In genomic region chr4:82496383-82496782, GRCm38 (mm10) we compare ENCODE assay signal across 14 mouse cellular contexts.
DNase-seq lines count a peak whose midpoint lies in the region; ATAC-seq and TF ChIP-seq lines count a peak whose summit lies in the region.
"Had no signal": no experiment of that assay in that cellular context is flagged by ENCODE, and none has a peak within 500 bp of the region (broad histone marks: within the 10 kb centered on the region; RNA-seq: fewer than 3 reads in every experiment).

No protein-coding gene starts in this region.

- H3K4me2 ChIP-seq in heart, embryonic 13.5 days: 0 out of 2 replicates have a peak overlapping the region, but pooled peaks have one; percentile 12
- H3K4me2 ChIP-seq in lung, embryonic 14.5 days: peak overlapping the region; percentile 95
- peak overlapping the region; percentile 85 for H3K4me2 ChIP-seq in forebrain, embryonic 14.5 days (ENCODE audit: low read length)
- H3K4me2 ChIP-seq in midbrain, embryonic 16.5 days (ENCODE audit: low read length): peak overlapping the region; percentile 39

- H3K9ac ChIP-seq in heart, embryonic 13.5 days: no peak overlapping the region
- 0 out of 2 replicates have a peak overlapping the region, but pooled peaks have one; percentile 27 for H3K9ac ChIP-seq in lung, embryonic 14.5 days
- H3K9ac ChIP-seq in forebrain, embryonic 14.5 days (ENCODE audit: low read length): peak overlapping the region; percentile 98
- no peak overlapping the region for H3K9ac ChIP-seq in midbrain, embryonic 16.5 days (ENCODE audit: low read depth, low read length)

- peaks cover 96% of the 10 kb centered on the region for H3K4me1 ChIP-seq in heart, embryonic 13.5 days
- peaks cover 35% of the 10 kb centered on the region for H3K4me1 ChIP-seq in lung, embryonic 14.5 days (ENCODE audit: insufficient read depth)
- H3K4me1 ChIP-seq in forebrain, embryonic 14.5 days (ENCODE audit: control insufficient read depth, insufficient read depth, low read length): peaks cover 18% of the 10 kb centered on the region
- H3K4me1 ChIP-seq in midbrain, embryonic 16.5 days (ENCODE audit: control insufficient read depth, insufficient read depth, low read length): peaks cover 6% of the 10 kb centered on the region; the same call in 1 of the 2 replicates

- H3K36me3 ChIP-seq in heart, embryonic 13.5 days: peaks cover 65% of the 10 kb centered on the region
- H3K36me3 ChIP-seq in lung, embryonic 14.5 days (ENCODE audit: insufficient read depth): peaks cover 73% of the 10 kb centered on the region
- peaks cover 22% of the 10 kb centered on the region for H3K36me3 ChIP-seq in forebrain, embryonic 14.5 days (ENCODE audit: control insufficient read depth, insufficient read depth, low read length)
- no peaks in the 10 kb centered on the region for H3K36me3 ChIP-seq in midbrain, embryonic 16.5 days (ENCODE audit: control insufficient read depth, insufficient read depth, low read length)

- DNase-seq in heart, adult 8-10 months (ENCODE audit: low spot score): no peak
- DNase-seq in lung, embryonic 14.5 days: peak; percentile 65
- no peak for DNase-seq in lung, postnatal 4 days
- DNase-seq in forebrain, embryonic 14.5 days (ENCODE audit: low spot score): peak; percentile 70
- no peak for DNase-seq in thymus, adult 18-20 months
- DNase-seq: kidney, postnatal 25 days; lung, postnatal 36 days; right cerebral cortex, postnatal 4 days; thymus, postnatal 36 days had no signal

- ATAC-seq in heart, embryonic 13.5 days (ENCODE audit: extremely low read depth, insufficient number of reproducible peaks, low FRiP score, low TSS enrichment): no peak
- no peak for ATAC-seq in lung, embryonic 14.5 days (ENCODE audit: insufficient read depth)
- no peak for ATAC-seq in forebrain, embryonic 14.5 days
- ATAC-seq in midbrain, embryonic 16.5 days: no peak
- ATAC-seq: CD4-positive, CD25-positive, alpha-beta regulatory T cell, adult 4 months; intestine, postnatal 0 days had no signal

- H3K4me3 ChIP-seq in heart, embryonic 13.5 days: no peak overlapping the region
- H3K4me3 ChIP-seq in lung, embryonic 14.5 days (ENCODE audit: low read depth, low read length): peak overlapping the region; percentile 23
- H3K4me3 ChIP-seq in forebrain, embryonic 14.5 days (ENCODE audit: low read depth, low read length): peak overlapping the region; percentile 91
- peak overlapping the region; percentile 13 for H3K4me3 ChIP-seq in midbrain, embryonic 16.5 days (ENCODE audit: low read depth, low read length)
- H3K4me3 ChIP-seq: heart, embryonic 12.5 days had no signal

- TF ChIP-seq CTCF in lung, embryonic 14.5 days (IDR thresholded peaks at IDR 0.05; ENCODE audit: low read depth): no peak

- no peaks in the 10 kb centered on the region for H3K9me3 ChIP-seq in heart, embryonic 13.5 days
- H3K9me3 ChIP-seq in lung, embryonic 14.5 days (ENCODE audit: low read depth, low read length): no peaks in the 10 kb centered on the region
- no peaks in the 10 kb centered on the region for H3K9me3 ChIP-seq in forebrain, embryonic 14.5 days (replicated peaks; ENCODE audit: control insufficient read depth, low read length)
- no peaks in the 10 kb centered on the region for H3K9me3 ChIP-seq in midbrain, embryonic 16.5 days (replicated peaks; ENCODE audit: control insufficient read depth, low read length, poor library complexity, severe bottlenecking)
- H3K9me3 ChIP-seq: heart, embryonic 12.5 days had no signal

- no peaks in the 10 kb centered on the region for H3K27me3 ChIP-seq in heart, embryonic 13.5 days (replicated peaks)
- H3K27me3 ChIP-seq in lung, embryonic 14.5 days (ENCODE audit: insufficient read depth, low read length): no peaks in the 10 kb centered on the region
- H3K27me3 ChIP-seq in forebrain, embryonic 14.5 days (replicated peaks; ENCODE audit: control insufficient read depth, insufficient read depth, low read length): no peaks in the 10 kb centered on the region
- no peaks in the 10 kb centered on the region for H3K27me3 ChIP-seq in midbrain, embryonic 16.5 days (ENCODE audit: control insufficient read depth, insufficient read depth, low read depth, low read length)
- H3K27me3 ChIP-seq: heart, embryonic 12.5 days had no signal

- no peak overlapping the region for H3K27ac ChIP-seq in heart, embryonic 13.5 days (replicated peaks)
- no peak overlapping the region for H3K27ac ChIP-seq in lung, embryonic 14.5 days (ENCODE audit: low read depth)
- H3K27ac ChIP-seq in forebrain, embryonic 14.5 days (ENCODE audit: low read depth, low read length): peak overlapping the region; percentile 82
- H3K27ac ChIP-seq in midbrain, embryonic 16.5 days (ENCODE audit: low read length): peak overlapping the region; percentile 8; the same call in 1 of the 2 replicates

- WGBS in heart, embryonic 13.5 days: 61% methylated on average over 5 of the region's 5 CpGs
- 31% methylated on average over 5 of the region's 5 CpGs for WGBS in lung, embryonic 14.5 days
- WGBS in forebrain, embryonic 14.5 days: 46% methylated on average over 5 of the region's 5 CpGs
- 51% methylated on average over 5 of the region's 5 CpGs for WGBS in midbrain, embryonic 16.5 days

Comparison
In these comparisons a context has a peak if more than half of its experiments do, and no peak if none do; other contexts are left out.
1. DNase-seq: peak in lung, embryonic 14.5 days (single experiment) and forebrain, embryonic 14.5 days (single experiment); none in heart, adult 8-10 months (single experiment), lung, postnatal 4 days (0 of 2) and thymus, adult 18-20 months (0 of 2).
2. H3K27ac ChIP-seq: peak in forebrain, embryonic 14.5 days (single experiment) and midbrain, embryonic 16.5 days (single experiment); none in heart, embryonic 13.5 days (single experiment) and lung, embryonic 14.5 days (single experiment).
3. H3K4me2 ChIP-seq: peak in every context shown above with its lines; median percentile 95 in lung, embryonic 14.5 days; 85 in forebrain, embryonic 14.5 days; 39 in midbrain, embryonic 16.5 days; 12 in heart, embryonic 13.5 days.
4. H3K9ac ChIP-seq: peak in lung, embryonic 14.5 days (single experiment) and forebrain, embryonic 14.5 days (single experiment); none in heart, embryonic 13.5 days (single experiment) and midbrain, embryonic 16.5 days (single experiment).